Mouse (Mus musculus) adrenal gland, postnatal 10 days (tissue): ENCODE measurements around the gene Nploc4. TPM values are rescaled to one million over a fixed set of nuclear protein-coding genes. Genes with fewer than 3 reads are reported as not detected.

ENCODE experiments used
- DNase-seq: peaks from one replicate; pipeline ENCODE4 v3.0.0; 2021; ENCODE audit warnings: mixed read lengths
- total RNA-seq, 2 experiments: library from RNA; stranded (reverse); gene quantifications; 2 replicates each; pipeline ENCODE4 v1.2.3; 2021

Gene Nploc4
- total RNA-seq, 2 experiments from 2014 or later: 59.7 to 67.0 TPM

- peak; percentile 56 for DNase-seq
Observed at GRCm38 (mm10) chr11:120378031-120378610, 59.4 kb downstream of the Nploc4 start.

DNA sequence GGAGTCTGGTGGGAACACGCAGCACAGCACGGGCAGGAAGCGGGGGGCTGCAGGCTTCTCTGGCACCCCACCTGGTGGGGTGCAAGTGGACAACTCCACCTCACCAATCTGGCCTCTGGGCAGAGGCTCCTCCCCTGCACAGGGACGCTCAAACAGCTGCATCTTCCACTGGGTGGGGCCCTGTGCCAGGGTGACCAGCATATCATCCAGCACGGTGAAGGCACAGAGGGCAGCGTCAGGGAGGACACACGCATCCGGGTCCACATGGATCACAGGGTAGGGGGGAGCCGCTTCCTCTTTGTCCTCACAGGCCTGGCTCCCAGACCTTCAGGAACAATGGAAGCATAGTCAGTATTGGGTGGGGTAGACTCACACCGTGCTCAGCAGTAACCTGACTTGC lies 60.2 kb downstream of the Nploc4 start:
- no peak for DNase-seq

GRCm38 (mm10) chr11:120376302-120377160 lies 61.0 kb downstream of the Nploc4 start:
- DNase-seq: peak; percentile 69

DNA sequence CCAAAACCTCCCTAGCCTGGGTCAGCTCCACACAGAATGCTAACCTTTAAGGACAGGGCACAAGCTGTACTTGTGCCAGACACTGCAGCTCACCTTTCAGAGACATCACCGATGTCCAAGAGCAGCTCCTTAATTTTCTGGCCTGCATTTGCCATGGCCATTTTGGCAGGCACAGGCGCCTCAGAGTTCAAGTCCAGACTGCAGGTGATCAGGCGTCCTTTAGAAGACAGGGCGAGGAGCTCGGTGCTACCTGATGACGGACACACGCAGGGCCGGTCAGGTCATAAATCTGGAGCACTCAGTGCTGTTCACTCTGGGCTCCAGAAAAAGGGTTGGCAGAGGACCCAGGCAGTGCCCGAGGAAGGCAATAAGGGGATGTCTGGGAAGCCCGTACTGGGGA lies 62.2 kb downstream of the Nploc4 start:
- DNase-seq: no peak

DNA sequence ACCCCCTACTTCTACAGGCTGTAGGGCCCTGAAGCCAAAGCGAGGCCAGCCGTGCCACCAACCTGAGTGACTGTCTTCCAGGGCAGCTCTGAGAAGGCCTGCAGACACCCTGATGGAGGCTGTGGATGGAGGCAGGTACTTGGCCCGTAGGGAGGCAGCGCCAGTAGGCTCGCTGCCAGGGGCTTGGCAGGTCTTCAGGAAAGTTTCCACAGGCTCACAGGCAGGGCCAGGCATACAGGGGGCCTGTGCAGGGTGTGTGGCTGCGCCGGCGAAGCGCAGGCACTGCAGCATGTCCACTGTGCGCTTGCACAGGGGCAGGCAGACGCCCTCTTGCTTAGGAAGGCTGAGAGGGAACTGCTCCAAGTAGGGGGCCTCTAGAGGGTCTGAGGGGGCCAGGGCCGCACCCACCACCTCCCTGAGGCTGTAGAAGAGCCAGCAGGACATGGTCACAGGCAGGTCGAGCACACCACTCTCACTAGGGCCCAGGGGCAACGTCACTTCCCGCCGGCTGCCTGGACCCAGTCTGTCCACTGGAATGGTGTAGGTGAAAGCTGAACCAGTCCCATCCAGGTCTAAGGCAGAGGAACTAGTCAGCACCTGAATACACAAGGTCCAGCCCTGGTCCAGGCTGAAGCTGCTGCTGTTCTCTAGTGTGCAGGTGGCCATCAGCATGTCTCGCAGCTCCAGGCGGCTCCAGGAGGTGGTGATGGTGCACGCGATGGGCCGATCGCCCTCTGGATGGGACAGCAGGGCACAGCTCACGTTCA lies 63.5 kb downstream of the Nploc4 start:
- peak; percentile 86 for DNase-seq

GRCm38 (mm10) chr11:120373025-120373424 lies 64.5 kb downstream of the Nploc4 start:
- no peak for DNase-seq

GRCm38 (mm10) chr11:120369656-120370055 lies 67.9 kb downstream of the Nploc4 start:
- DNase-seq: peak; percentile 81

DNA sequence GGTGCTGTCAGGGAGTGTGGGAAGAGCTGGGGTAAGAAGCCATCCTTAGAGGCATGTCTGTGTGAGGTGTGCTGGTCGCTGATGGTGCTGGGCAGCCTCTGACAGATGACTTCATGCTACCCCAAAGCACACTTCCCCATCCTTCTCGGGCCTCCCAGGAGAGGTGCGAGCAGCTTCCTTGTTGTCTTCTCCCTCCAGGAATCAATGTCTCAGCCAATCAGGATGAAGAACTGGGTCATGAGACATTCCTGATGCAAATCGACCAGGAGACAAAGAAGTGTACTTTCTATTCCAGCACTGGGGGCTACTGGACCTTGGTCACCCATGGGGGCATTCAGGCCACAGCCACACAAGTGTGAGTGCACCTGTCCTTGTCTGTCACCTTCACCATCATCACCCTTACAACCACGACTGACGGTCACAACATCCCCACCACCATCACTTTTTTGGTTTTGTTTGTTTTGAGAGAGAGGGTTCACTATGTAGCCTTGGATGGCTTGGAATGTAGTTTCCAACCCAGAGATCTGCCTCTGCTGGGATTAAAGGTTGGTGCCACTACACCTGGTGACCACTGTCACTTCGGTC lies 71.0 kb downstream of the Nploc4 start:
- DNase-seq: no peak

- no peak for DNase-seq
Observed at GRCm38 (mm10) chr11:120362891-120363290, 74.6 kb downstream of the Nploc4 start.

DNA sequence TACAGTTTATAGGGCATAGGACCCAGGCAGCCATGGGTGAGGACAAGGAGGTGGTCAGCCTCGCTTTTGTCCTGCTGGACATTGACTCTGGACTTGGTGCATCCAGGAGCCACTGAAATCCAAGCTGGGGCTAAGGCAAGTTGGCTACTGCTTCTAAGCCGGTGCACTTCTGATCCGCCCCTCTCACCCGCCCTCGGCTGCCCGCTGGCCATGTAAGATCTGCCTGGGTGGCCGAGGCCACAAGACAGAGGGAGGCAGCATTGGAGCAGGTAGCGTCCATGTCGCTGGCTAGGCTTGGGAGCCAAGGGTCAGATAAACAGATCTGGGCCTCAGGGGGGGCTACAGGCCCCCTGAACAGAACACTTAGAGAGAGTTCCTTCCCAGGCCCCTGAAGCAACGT lies 76.2 kb downstream of the Nploc4 start, which contains the start of gene Fscn2:
TSS of gene Fscn2 (plus strand) at position 240 of the 400 bp plus-strand sequence.
- DNase-seq: no peak

DNA sequence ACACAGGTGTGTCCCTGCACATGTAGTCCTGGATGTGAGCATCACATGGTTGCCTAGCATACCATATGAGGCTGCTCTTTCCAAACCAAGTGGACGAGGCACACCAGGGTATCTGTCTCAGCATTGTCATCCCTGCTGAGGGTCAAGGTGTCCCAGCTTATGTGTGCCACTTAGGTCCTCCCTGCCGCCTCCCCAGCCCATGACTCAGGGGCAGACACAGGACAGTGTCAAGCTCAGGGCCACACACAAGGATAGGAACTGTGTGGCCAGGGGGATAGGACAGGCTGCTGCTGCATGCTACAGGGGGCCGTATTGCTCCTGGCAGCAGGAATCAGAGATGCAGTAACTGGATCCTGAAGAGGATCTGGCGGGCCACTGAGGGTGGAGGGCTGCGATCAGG lies 76.8 kb downstream of the Nploc4 start:
- no peak for DNase-seq

- peak; percentile 64 for DNase-seq
Observed at GRCm38 (mm10) chr11:120360062-120360461, 77.4 kb downstream of the Nploc4 start.

GRCm38 (mm10) chr11:120359391-120359790 lies 78.1 kb downstream of the Nploc4 start:
- no peak for DNase-seq

DNA sequence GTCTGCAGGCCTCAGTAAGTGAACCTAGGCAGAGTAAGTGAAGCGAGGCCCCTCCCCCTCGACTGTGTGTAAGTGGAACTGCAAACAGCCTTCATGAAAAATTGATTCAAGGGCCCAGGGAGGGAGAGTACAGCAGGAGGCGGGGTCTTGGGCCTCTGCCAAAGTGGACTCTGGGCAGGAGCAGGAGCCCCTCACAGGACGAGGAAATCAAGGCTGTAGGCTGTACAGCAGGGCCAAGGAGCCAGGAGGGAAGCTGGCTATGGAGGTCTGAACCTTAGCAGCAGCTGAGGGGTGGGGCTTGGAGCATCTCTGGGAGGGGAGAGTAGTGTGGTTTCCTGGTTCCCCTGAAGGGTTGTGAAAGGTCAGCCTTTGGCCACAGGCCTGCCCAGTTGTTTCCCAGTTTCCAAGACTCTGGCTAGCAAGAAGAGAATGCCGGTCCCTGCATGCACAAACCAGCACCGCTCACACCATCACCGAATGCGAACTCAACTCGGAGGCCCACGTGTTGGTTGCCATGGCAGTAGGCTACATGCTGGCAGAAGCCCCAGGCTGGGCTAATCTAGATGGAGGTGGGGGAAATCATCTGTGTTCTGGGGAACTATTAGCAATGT lies 79.6 kb downstream of the Nploc4 start:
- DNase-seq: peak; percentile 82

- no peak for DNase-seq
Observed at GRCm38 (mm10) chr11:120356900-120357299, 80.6 kb downstream of the Nploc4 start.

- DNase-seq: no peak
Observed at GRCm38 (mm10) chr11:120356319-120356840, 81.1 kb downstream of the Nploc4 start.

DNA sequence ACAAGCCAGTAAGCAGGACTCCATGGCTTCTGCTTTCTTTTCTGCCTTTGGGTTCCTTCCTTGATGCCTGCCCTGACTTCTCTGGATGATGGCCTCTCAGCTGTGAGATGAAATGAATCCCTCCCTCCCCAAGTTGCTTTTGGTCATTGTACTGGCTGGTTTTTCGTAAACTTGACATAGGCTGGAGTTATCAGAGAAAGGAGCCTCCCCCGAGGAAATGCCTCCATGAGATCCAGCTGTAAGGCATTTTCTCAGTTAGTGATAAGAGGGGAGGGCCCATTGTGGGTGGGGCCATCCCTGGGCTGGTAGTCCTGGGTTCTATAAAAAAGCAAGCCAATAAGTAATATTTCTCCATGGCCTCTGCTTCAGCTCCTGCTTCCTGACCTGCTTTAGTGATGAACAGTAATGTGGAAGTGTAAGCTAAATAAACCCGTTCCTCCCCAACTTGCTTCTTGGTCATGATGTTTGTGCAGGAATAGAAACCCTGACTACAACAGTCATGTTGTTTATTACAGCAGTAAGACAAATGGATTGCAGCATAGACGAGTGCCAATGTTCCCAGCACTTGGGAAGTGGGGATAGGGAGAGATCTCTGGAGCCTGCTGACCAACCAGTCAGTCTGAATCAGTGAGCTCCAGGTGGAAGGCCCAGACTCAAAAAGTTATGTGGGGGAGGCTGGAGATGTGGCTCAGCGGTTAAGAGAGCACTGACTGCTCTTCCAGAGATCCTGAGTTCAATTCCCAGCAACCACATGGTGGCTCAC lies 82.0 kb downstream of the Nploc4 start:
- no peak for DNase-seq

- peak; percentile 32 for DNase-seq
Observed at GRCm38 (mm10) chr11:120354304-120355276, 82.9 kb downstream of the Nploc4 start.

- peak; percentile 89 for DNase-seq
Observed at GRCm38 (mm10) chr11:120353500-120354303, 83.8 kb downstream of the Nploc4 start.
